Mouse (Mus musculus) MEL (cell line): Measurements from ENCODE around the gene Gli1. TPM values are rescaled to one million over a fixed set of nuclear protein-coding genes. Genes with fewer than 3 reads are reported as not detected.
A peak's percentile ranks its signal among the peaks of the same experiment; 100 is the strongest.

Experiments used
- DNase-seq: peaks from one replicate; pipeline ENCODE4 v3.0.0; 2011; ENCODE audit warnings: low read depth, low spot score
- H3K27ac ChIP-seq: 2 replicates; pipeline ENCODE4 v1.5.1; 2012; ENCODE audit warnings: low read depth, mild to moderate bottlenecking, control low read depth, low read length, moderate library complexity; ENCODE audit not compliant: control insufficient read depth
- H3K27me3 ChIP-seq, 2 experiments: fragments of 150-350 bp in 1 of 2; sonication (generic) in 1 of 2; 2 replicates each; pipeline ENCODE4 v1.6.1; 2012; ENCODE audit warnings: low read length in 2 of 2, mild to moderate bottlenecking in 2 of 2, improper control_type of control experiment in 1 of 2, moderate library complexity in 1 of 2; ENCODE audit not compliant: insufficient read depth in 2 of 2, control insufficient read depth in 1 of 2
- H3K36me3 ChIP-seq, 2 experiments: 2 replicates each; pipeline ENCODE4 v1.6.1; 2012 to 2014; ENCODE audit warnings: low read length in 2 of 2, improper control_type of control experiment in 1 of 2, inconsistent platforms in 1 of 2, mild to moderate bottlenecking in 1 of 2; ENCODE audit not compliant: insufficient read depth in 2 of 2, control insufficient read depth in 1 of 2
- H3K4me1 ChIP-seq, 2 experiments: fragments of 150-350 bp in 1 of 2; sonication (generic) in 1 of 2; 2 replicates each; pipeline ENCODE4 v1.6.1; 2012; ENCODE audit warnings: low read length in 2 of 2, improper control_type of control experiment in 1 of 2, mild to moderate bottlenecking in 1 of 2; ENCODE audit not compliant: insufficient read depth in 2 of 2, control insufficient read depth in 1 of 2
- H3K4me3 ChIP-seq, 2 experiments: fragments of 150-350 bp in 1 of 2; sonication (generic) in 1 of 2; 2 replicates each; pipeline ENCODE4 v1.5.1; 2012; ENCODE audit warnings: low read depth in 2 of 2, low read length in 2 of 2, mild to moderate bottlenecking in 2 of 2, moderate library complexity in 2 of 2, control low read depth in 1 of 2, improper control_type of control experiment in 1 of 2; ENCODE audit not compliant: control insufficient read depth in 1 of 2, insufficient read depth in 1 of 2
- H3K79me2 ChIP-seq: 2 replicates; pipeline ENCODE4 v1.6.1; 2012; ENCODE audit warnings: mild to moderate bottlenecking, low read length, moderate library complexity; ENCODE audit not compliant: control insufficient read depth, poor library complexity, insufficient read depth
- H3K9ac ChIP-seq: 2 replicates; pipeline ENCODE4 v1.6.1; 2012; ENCODE audit warnings: low read depth, mild to moderate bottlenecking, control low read depth, low read length, moderate library complexity; ENCODE audit not compliant: control insufficient read depth, poor library complexity, severe bottlenecking
- H3K9me3 ChIP-seq: fragments of 150-350 bp; sonication (generic); replicated peaks from 2 replicates; pipeline ENCODE4 v1.6.1; 2012; ENCODE audit warnings: mild to moderate bottlenecking, low read length, improper control_type of control experiment, moderate library complexity; ENCODE audit not compliant: insufficient read depth
- CHD2 ChIP-seq: IDR thresholded peaks from 2 replicates; pipeline ENCODE4 v1.6.1; 2011; ENCODE audit warnings: low read length, improper control_type of control experiment
- E2F4 ChIP-seq: IDR thresholded peaks from 2 replicates; pipeline ENCODE4 v1.6.1; 2011; ENCODE audit warnings: low read depth, low read length, improper control_type of control experiment, borderline replicate concordance
- ELF1 ChIP-seq: IDR thresholded peaks from 2 replicates; pipeline ENCODE4 v1.6.1; 2014; ENCODE audit warnings: low read depth, mild to moderate bottlenecking, inconsistent platforms, low read length, improper control_type of control experiment, moderate library complexity
- ETS1 ChIP-seq: IDR thresholded peaks from 2 replicates; pipeline ENCODE4 v1.6.1; 2012; ENCODE audit warnings: low read depth, mild to moderate bottlenecking, inconsistent platforms, low read length, improper control_type of control experiment, moderate library complexity
- GABPA ChIP-seq: IDR thresholded peaks from 2 replicates; pipeline ENCODE4 v1.6.1; 2012; ENCODE audit warnings: low read depth, mild to moderate bottlenecking, inconsistent platforms, low read length, improper control_type of control experiment, moderate library complexity
- HCFC1 ChIP-seq: IDR thresholded peaks from 2 replicates; pipeline ENCODE4 v1.6.1; 2012; ENCODE audit warnings: low read depth, mild to moderate bottlenecking, inconsistent platforms, low read length, improper control_type of control experiment, moderate library complexity
- JUND ChIP-seq: IDR thresholded peaks from 2 replicates; pipeline ENCODE4 v1.6.1; 2011; ENCODE audit warnings: low read depth, mild to moderate bottlenecking, improper control_type of control experiment, low read length
- KAT2A ChIP-seq: conservative IDR thresholded peaks from 2 replicates; pipeline ENCODE4 v1.6.1; 2012; ENCODE audit warnings: low read depth, low read length, improper control_type of control experiment, inconsistent platforms
- MEF2A ChIP-seq: IDR thresholded peaks from 2 replicates; pipeline ENCODE4 v1.6.1; 2014; ENCODE audit warnings: low read depth, mild to moderate bottlenecking, inconsistent platforms, low read length, improper control_type of control experiment; ENCODE audit not compliant: poor library complexity, insufficient replicate concordance, severe bottlenecking; ENCODE audit errors: extremely low read depth
- MXI1 ChIP-seq: IDR thresholded peaks from 2 replicates; pipeline ENCODE4 v1.6.1; 2011; ENCODE audit warnings: mild to moderate bottlenecking, low read depth, low read length, improper control_type of control experiment
- MYB ChIP-seq: IDR thresholded peaks from 2 replicates; pipeline ENCODE4 v1.6.1; 2011; ENCODE audit warnings: mild to moderate bottlenecking, low read depth, low read length, improper control_type of control experiment
- NELFE ChIP-seq: IDR thresholded peaks from 2 replicates; pipeline ENCODE4 v1.6.1; 2011; ENCODE audit warnings: low read depth, low read length, improper control_type of control experiment
- NRF1 ChIP-seq: IDR thresholded peaks from 2 replicates; pipeline ENCODE4 v1.6.1; 2014; ENCODE audit warnings: low read depth, mild to moderate bottlenecking, inconsistent platforms, low read length, improper control_type of control experiment, moderate library complexity; ENCODE audit not compliant: poor library complexity, insufficient read depth, severe bottlenecking
- POLR2A ChIP-seq, 2 experiments: IDR thresholded peaks; 2 replicates each; pipeline ENCODE4 v1.6.1; 2011 to 2012; ENCODE audit warnings: low read length in 2 of 2, mild to moderate bottlenecking in 2 of 2, control low read depth in 1 of 2, improper control_type of control experiment in 1 of 2, low read depth in 1 of 2, moderate library complexity in 1 of 2; ENCODE audit not compliant: control insufficient read depth in 1 of 2, insufficient read depth in 1 of 2, poor library complexity in 1 of 2
- POLR2AphosphoS2 ChIP-seq: IDR thresholded peaks from 2 replicates; pipeline ENCODE4 v1.6.1; 2011; ENCODE audit warnings: low read length, improper control_type of control experiment
- RCOR1 ChIP-seq: IDR thresholded peaks from 2 replicates; pipeline ENCODE4 v1.6.1; 2012; ENCODE audit warnings: low read depth, mild to moderate bottlenecking, inconsistent platforms, low read length, improper control_type of control experiment
- SIN3A ChIP-seq: IDR thresholded peaks from 2 replicates; pipeline ENCODE4 v1.6.1; 2012; ENCODE audit warnings: low read length, improper control_type of control experiment, inconsistent platforms
- TAL1 ChIP-seq: IDR thresholded peaks from 2 replicates; pipeline ENCODE4 v1.6.1; 2012; ENCODE audit warnings: mild to moderate bottlenecking, inconsistent platforms, low read length, moderate library complexity, mixed read lengths
- TCF12 ChIP-seq: IDR thresholded peaks from 2 replicates; pipeline ENCODE4 v1.6.1; 2014; ENCODE audit warnings: low read depth, mild to moderate bottlenecking, inconsistent platforms, low read length, improper control_type of control experiment, moderate library complexity
- UBTF ChIP-seq: IDR thresholded peaks from 2 replicates; pipeline ENCODE4 v1.6.1; 2012; ENCODE audit warnings: low read depth, mild to moderate bottlenecking, inconsistent platforms, low read length, improper control_type of control experiment, moderate library complexity, borderline replicate concordance; ENCODE audit not compliant: insufficient read depth
- ZKSCAN1 ChIP-seq: IDR thresholded peaks from 2 replicates; pipeline ENCODE4 v1.6.1; 2012; ENCODE audit warnings: low read depth, mild to moderate bottlenecking, inconsistent platforms, low read length, improper control_type of control experiment, moderate library complexity
- ZMIZ1 ChIP-seq: IDR thresholded peaks from 2 replicates; pipeline ENCODE4 v1.6.1; 2012; ENCODE audit warnings: low read depth, mild to moderate bottlenecking, inconsistent platforms, low read length, improper control_type of control experiment, moderate library complexity
- polyA plus RNA-seq, 2 experiments: library from polyadenylated mRNA; stranded (reverse) in 1 of 2; unstranded in 1 of 2; fragments of >175 nt in 1 of 2; fragments of >200 nt in 1 of 2; gene quantifications; 2 replicates each; pipeline versions ENCODE4 v1.2.1 to v1.2.4; 2012; ENCODE audit warnings: low replicate concordance in 2 of 2, low read depth in 1 of 2; ENCODE audit not compliant: insufficient read length in 2 of 2, insufficient read depth in 1 of 2, missing spikeins in 1 of 2
- total RNA-seq: library from RNA; depleted of rRNA; stranded (reverse); fragments of 300-350 nt; gene quantifications from 2 replicates; pipeline ENCODE4 v1.2.3, GENCODE M21; 2012

Gli1 gene
- total and polyA plus RNA-seq, 3 experiments = 1.3 to 8.0 TPM; not detected in 1

GRCm38 (mm10) chr10:127284105-127284622 lies 57.6 kb downstream of the Gli1 start:
- Histone ChIP-seq H3K4me3 (no peak overlapping the region), H3K9ac (no peak overlapping the region)

GRCm38 (mm10) chr10:127282620-127283215 lies 59.1 kb downstream of the Gli1 start:
- no peak for DNase-seq
- Histone ChIP-seq H3K4me1 (peaks cover 0 to 4% of the 10 kb centered on the region in 2 experiments; a peak in 1 of 4 replicates), H3K36me3 (peaks cover 4 to 8% of the 10 kb centered on the region in 2 experiments; a peak in 3 of 4 replicates), H3K79me2 (peaks cover 27% of the 10 kb centered on the region), H3K4me3 (no peak overlapping the region), H3K27ac (no peak overlapping the region), H3K9ac (no peak overlapping the region), H3K9me3 (no peaks in the 10 kb centered on the region), H3K27me3 (no peaks in the 10 kb centered on the region)
- no peak for TF ChIP-seq MYB
- TF ChIP-seq POLR2AphosphoS2 = peak; percentile 48; the same call in 1 of the 2 replicates
- TF ChIP-seq NELFE = no peak
- 0 out of 2 replicates have a peak, but pooled peaks have one; percentile 2 for TF ChIP-seq ZMIZ1
- no peak for TF ChIP-seq UBTF

More at GRCm38 (mm10) chr10:127284105-127284622, 57.6 kb downstream of the Gli1 start:
- DNase-seq = no peak
- H3K4me1 ChIP-seq = peaks cover 0 to 4% of the 10 kb centered on the region in 2 experiments; a peak in 1 of 4 replicates
- TF ChIP-seq ZKSCAN1 (no peak), POLR2A (IDR thresholded peaks at IDR 0.05; ENCODE audit: control insufficient read depth in 1 of 2, insufficient read depth in 1 of 2, low read depth in 1 of 2, low read length in 2 of 2, poor library complexity in 1 of 2) (peak in 1 of 2 experiments; percentile 29; a peak in 1 of 4 replicates), ZMIZ1 (no peak), NRF1 (no peak)
- no peaks in the 10 kb centered on the region for H3K27me3 ChIP-seq
- peaks cover 38% of the 10 kb centered on the region for H3K79me2 ChIP-seq
- H3K36me3 ChIP-seq = peaks cover 4 to 6% of the 10 kb centered on the region in 2 experiments; a peak in 3 of 4 replicates
- no peak overlapping the region for H3K27ac ChIP-seq
- no peaks in the 10 kb centered on the region for H3K9me3 ChIP-seq

DNA sequence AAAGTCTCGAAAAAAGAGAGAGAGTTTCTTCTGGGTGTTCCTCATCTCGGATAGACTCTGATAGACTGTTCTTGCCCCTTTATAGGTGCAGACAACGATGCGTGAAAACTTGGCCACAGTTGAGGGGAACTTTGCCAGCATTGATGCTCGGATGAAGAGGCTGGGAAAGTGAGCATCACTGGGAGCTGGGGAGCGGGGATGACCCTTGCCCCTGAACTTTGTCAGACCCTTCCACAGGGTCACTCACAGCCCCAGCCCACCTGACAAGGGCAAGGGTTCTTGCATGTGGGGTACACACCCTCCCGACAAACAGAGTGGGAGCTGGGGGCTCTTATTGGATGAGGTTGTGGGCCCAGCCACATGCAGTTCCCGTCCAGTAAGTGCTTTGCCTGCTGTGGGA lies 60.5 kb downstream of the Gli1 start:
- Histone ChIP-seq H3K4me1 (no peaks in the 10 kb centered on the region), H3K27ac (no peak overlapping the region), H3K27me3 (no peaks in the 10 kb centered on the region), H3K79me2 (peaks cover 13% of the 10 kb centered on the region), H3K9ac (no peak overlapping the region), H3K9me3 (no peaks in the 10 kb centered on the region), H3K36me3 (peaks cover 0 to 13% of the 10 kb centered on the region in 2 experiments; a peak in 2 of 4 replicates), H3K4me3 (no peak overlapping the region)
- no peak for DNase-seq
- no peak for TF ChIP-seq MXI1
- TF ChIP-seq ELF1 = no peak
- TF ChIP-seq ETS1 = no peak
- TF ChIP-seq CHD2 = no peak
- no peak for TF ChIP-seq E2F4
- peak; percentile 36; the same call in 1 of the 2 replicates for TF ChIP-seq POLR2AphosphoS2
- no peak for TF ChIP-seq SIN3A
- no peak for TF ChIP-seq NELFE
- no peak for TF ChIP-seq GABPA
- no peak for TF ChIP-seq MEF2A
- 0 out of 2 replicates have a peak, but pooled peaks have one; percentile 58 for TF ChIP-seq ZMIZ1
- TF ChIP-seq HCFC1 = no peak
- no peak for TF ChIP-seq ZKSCAN1
- TF ChIP-seq KAT2A = no peak
- no peak for TF ChIP-seq TAL1
- TF ChIP-seq RCOR1 = no peak
- TF ChIP-seq TCF12 = no peak
- TF ChIP-seq POLR2A (IDR thresholded peaks at IDR 0.05; ENCODE audit: control insufficient read depth in 1 of 2, insufficient read depth in 1 of 2, low read depth in 1 of 2, low read length in 2 of 2, poor library complexity in 1 of 2) = 0 out of 4 replicates have a peak, but pooled peaks of 1 of the 2 experiments have one; percentile 30
- TF ChIP-seq JUND = no peak
